Mouse (Mus musculus): ENCODE data around the gene Mroh2b. TPM values are rescaled to one million over a fixed set of nuclear protein-coding genes. Genes with fewer than 3 reads are reported as not detected.

Mroh2b gene
- not detected for total RNA-seq (2021)
- long read RNA-seq, experiment 1 = 0 reads
- long read RNA-seq, experiment 2 = 0 reads

GRCm38 (mm10) chr15:4898437-4898836, at the start of gene Mroh2b:
Gene Mroh2b, plus strand, starts transcription at chr15:4898737.
- no peak for DNase-seq (ENCODE audit: extremely low spot score in 1 of 2, low spot score in 2 of 2)
- intact Hi-C loops (cut with DNase I) = no loop called here
- TF ChIP-seq CTCF (IDR thresholded peaks at IDR 0.05) = no peak
- no peak within 1 kb of the TSS for H3K27ac ChIP-seq
- no peak within 1 kb of the TSS for H3K4me3 ChIP-seq

- H3K27ac ChIP-seq = no peak overlapping the region
- no peak for DNase-seq (ENCODE audit: extremely low spot score in 1 of 2, low spot score in 2 of 2)
- H3K4me3 ChIP-seq = no peak overlapping the region
- intact Hi-C loops (cut with DNase I) = no loop called here
- TF ChIP-seq CTCF (IDR thresholded peaks at IDR 0.05) = no peak
Measured at GRCm38 (mm10) chr15:4850015-4850414, 48.5 kb upstream of the Mroh2b start.

- intact Hi-C loops (cut with DNase I) = no loop called here
- H3K27ac ChIP-seq = no peak overlapping the region
- no peak for DNase-seq (ENCODE audit: extremely low spot score in 1 of 2, low spot score in 2 of 2)
- no peak for TF ChIP-seq CTCF (IDR thresholded peaks at IDR 0.05)
- H3K4me3 ChIP-seq = no peak overlapping the region
Measured at GRCm38 (mm10) chr15:4894962-4895361, 3.6 kb upstream of the Mroh2b start.

- TF ChIP-seq CTCF (IDR thresholded peaks at IDR 0.05) = no peak
- DNase-seq (ENCODE audit: extremely low spot score in 1 of 2, low spot score in 2 of 2) = no peak
- Histone ChIP-seq H3K27ac (no peak overlapping the region), H3K4me3 (no peak overlapping the region)
- intact Hi-C loops (cut with DNase I) = no loop called here
Measured at GRCm38 (mm10) chr15:4934731-4935130, 36.2 kb downstream of the Mroh2b start.

GRCm38 (mm10) chr15:4973355-4973754, 74.8 kb downstream of the Mroh2b start:
- DNase-seq (ENCODE audit: extremely low spot score in 1 of 2, low spot score in 2 of 2) = no peak
- intact Hi-C loops (cut with DNase I) = no loop called here
- Histone ChIP-seq H3K4me3 (no peak overlapping the region), H3K27ac (no peak overlapping the region)
- no peak for TF ChIP-seq CTCF (IDR thresholded peaks at IDR 0.05)

- peak overlapping the region; percentile 57 for H3K27ac ChIP-seq
- no peak for DNase-seq (ENCODE audit: extremely low spot score in 1 of 2, low spot score in 2 of 2)
Measured at GRCm38 (mm10) chr15:5002903-5003302, 104.4 kb downstream of the Mroh2b start.

GRCm38 (mm10) chr15:5003503-5004196, 105.1 kb downstream of the Mroh2b start:
- intact Hi-C loops (cut with DNase I) = no loop called here
- no peak for DNase-seq (ENCODE audit: extremely low spot score in 1 of 2, low spot score in 2 of 2)
- no peak for TF ChIP-seq CTCF (IDR thresholded peaks at IDR 0.05)
- peak overlapping the region; percentile 57 for H3K27ac ChIP-seq
- no peak overlapping the region for H3K4me3 ChIP-seq

More at GRCm38 (mm10) chr15:5002903-5003302, 104.4 kb downstream of the Mroh2b start:
- no peak for TF ChIP-seq CTCF (IDR thresholded peaks at IDR 0.05)
- H3K4me3 ChIP-seq = no peak overlapping the region
- intact Hi-C loops (cut with DNase I) = no loop called here

- Histone ChIP-seq H3K4me3 (no peak overlapping the region), H3K27ac (no peak overlapping the region)
- intact Hi-C loops (cut with DNase I) = no loop called here
- no peak for TF ChIP-seq CTCF (IDR thresholded peaks at IDR 0.05)
- DNase-seq (ENCODE audit: extremely low spot score in 1 of 2, low spot score in 2 of 2) = no peak
Measured at GRCm38 (mm10) chr15:5009644-5010107, 111.1 kb downstream of the Mroh2b start.

Other genes starting within 250 kb of the Mroh2b start
- gene C6, start 171.6 kb upstream of the Mroh2b start, total RNA-seq (2021) = not detected
- gene C7, start 165.0 kb downstream of the Mroh2b start, total RNA-seq (2021) = under 1 TPM; 0.65 to 0.81 TPM
- gene Card6, start 209.8 kb downstream of the Mroh2b start, total RNA-seq (2021) = 1 to 10 TPM; 2.2 to 2.7 TPM
- 100 to 1,000 TPM; 252 to 283 TPM for gene Rpl37, start 217.9 kb downstream of the Mroh2b start, total RNA-seq (2021)
- 10 to 100 TPM; 20.1 to 21.7 TPM for gene Prkaa1, start 245.1 kb downstream of the Mroh2b start, total RNA-seq (2021)

Data from left cerebral cortex, adult 2 months (tissue).